Mouse (Mus musculus) forebrain, embryonic 16.5 days (tissue): ENCODE data around the gene Sumo1. TPM values are rescaled to one million over a fixed set of nuclear protein-coding genes. Genes with fewer than 3 reads are reported as not detected.

Source experiments
- ATAC-seq: fragments of 200-750 bp; cut with Nextera tagmentation; 2 replicates; pipeline ENCODE4 v1.8.0; 2017; ENCODE audit warnings: mild to moderate bottlenecking, moderate library complexity
- H3K27ac ChIP-seq: fragments of 300-500 bp; sonication (generic); 2 replicates; pipeline ENCODE4 v1.5.1; 2014; ENCODE audit warnings: low read length, control low read depth
- H3K27me3 ChIP-seq: fragments of 300-500 bp; sonication (generic); replicated peaks from 2 replicates; pipeline ENCODE4 v1.6.1; 2014; ENCODE audit warnings: low read length; ENCODE audit not compliant: control insufficient read depth, insufficient read depth
- H3K36me3 ChIP-seq: fragments of 300-500 bp; sonication (generic); 2 replicates; pipeline ENCODE4 v1.6.1; 2014; ENCODE audit not compliant: control insufficient read depth, insufficient read depth
- H3K4me1 ChIP-seq: fragments of 300-500 bp; sonication (generic); replicated peaks from 2 replicates; pipeline ENCODE4 v1.6.1; 2014; ENCODE audit warnings: low read length; ENCODE audit not compliant: control insufficient read depth, insufficient read depth
- H3K4me2 ChIP-seq: fragments of 300-500 bp; sonication (generic); 2 replicates; pipeline ENCODE4 v1.6.1; 2014; ENCODE audit warnings: mild to moderate bottlenecking, low read length, control low read depth
- H3K4me3 ChIP-seq: fragments of 300-500 bp; sonication (generic); replicated peaks from 2 replicates; pipeline ENCODE4 v1.5.1; 2014; ENCODE audit warnings: mild to moderate bottlenecking, low read length, control low read depth
- H3K9ac ChIP-seq: fragments of 300-500 bp; sonication (generic); replicated peaks from 2 replicates; pipeline ENCODE4 v1.6.1; 2014; ENCODE audit warnings: low read depth, low read length, control low read depth
- H3K9me3 ChIP-seq: fragments of 300-500 bp; sonication (generic); 2 replicates; pipeline ENCODE4 v1.6.1; 2016; ENCODE audit warnings: low read length; ENCODE audit not compliant: control insufficient read depth
- WGBS: fragments of 180-500 bp; shearing (Covaris S2); extraction: QIAGEN DNeasy Blood & Tissue Kit; methylation state at CpG from one replicate; pipeline ENCODE4 v1.1.7; 2014; 5-methylcytosine and 5-hydroxymethylcytosine counted together
- polyA plus RNA-seq: library from polyadenylated mRNA; unstranded; fragments of >200 nt; fragmentation: Nextera tagmentation; extraction: Ambion mirVana; gene quantifications from 2 replicates; pipeline ENCODE4 v1.2.1, GENCODE M21; 2015

Gene Sumo1
- polyA plus RNA-seq, 1 experiment from 2014 or later, result 406 TPM

GRCm38 (mm10) chr1:59623325-59624017 is 47.2 kb downstream of the Sumo1 start:
- Histone ChIP-seq H3K4me1 (no peaks in the 10 kb centered on the region), H3K9me3 (no peaks in the 10 kb centered on the region), H3K4me2 (no peak overlapping the region), H3K9ac (no peak overlapping the region), H3K27ac (no peak overlapping the region), H3K27me3 (no peaks in the 10 kb centered on the region), H3K36me3 (no peaks in the 10 kb centered on the region), H3K4me3 (no peak overlapping the region)
- 26% methylated on average over 5 of the region's 5 CpGs for WGBS
- ATAC-seq, result peak; percentile 98

- Histone ChIP-seq H3K27me3 (no peaks in the 10 kb centered on the region), H3K4me3 (no peak overlapping the region), H3K36me3 (no peaks in the 10 kb centered on the region), H3K4me2 (no peak overlapping the region), H3K4me1 (no peaks in the 10 kb centered on the region), H3K9ac (no peak overlapping the region), H3K27ac (no peak overlapping the region), H3K9me3 (no peaks in the 10 kb centered on the region)
- ATAC-seq, result no peak
- WGBS, result 90% methylated on average over 10 of the region's 10 CpGs
These were observed 51.4 kb downstream of the Sumo1 start for GRCm38 (mm10) chr1:59619201-59619600.

- 82% methylated on average over 2 of the region's 2 CpGs for WGBS
- no peaks in the 10 kb centered on the region for H3K27me3 ChIP-seq
- H3K9ac ChIP-seq, result no peak overlapping the region
- H3K9me3 ChIP-seq, result no peaks in the 10 kb centered on the region
- H3K4me1 ChIP-seq, result no peaks in the 10 kb centered on the region
- ATAC-seq, result no peak
- no peak overlapping the region for H3K4me3 ChIP-seq
- H3K36me3 ChIP-seq, result no peaks in the 10 kb centered on the region
- no peak overlapping the region for H3K27ac ChIP-seq
- H3K4me2 ChIP-seq, result no peak overlapping the region
These were observed 55.6 kb downstream of the Sumo1 start for GRCm38 (mm10) chr1:59615021-59615420.

DNA sequence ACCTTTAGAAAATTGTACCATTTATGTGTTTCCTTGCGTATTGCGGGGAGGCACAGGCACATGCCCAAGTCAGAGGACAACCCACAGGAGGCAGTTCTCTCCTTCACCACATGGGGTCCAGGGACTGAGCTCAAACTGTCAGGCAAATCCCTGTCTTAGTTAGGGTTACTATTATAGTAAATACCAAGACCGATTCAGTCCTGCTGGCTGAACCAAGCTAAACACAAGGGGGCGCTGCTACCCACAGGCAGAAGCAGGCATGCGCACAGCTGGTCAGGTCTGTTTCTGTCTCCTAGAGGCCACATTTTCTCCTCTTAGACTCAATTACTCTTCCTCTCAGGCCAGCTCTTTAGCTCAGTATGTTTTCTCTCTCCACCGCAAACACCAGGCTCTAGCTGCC is 56.8 kb downstream of the Sumo1 start:
- H3K27me3 ChIP-seq, result no peaks in the 10 kb centered on the region
- ATAC-seq, result no peak
- no peak overlapping the region for H3K4me2 ChIP-seq
- H3K36me3 ChIP-seq, result no peaks in the 10 kb centered on the region
- WGBS, result 47% methylated on average over 6 of the region's 6 CpGs
- no peaks in the 10 kb centered on the region for H3K4me1 ChIP-seq
- no peaks in the 10 kb centered on the region for H3K9me3 ChIP-seq
- no peak overlapping the region for H3K27ac ChIP-seq
- H3K4me3 ChIP-seq, result no peak overlapping the region
- H3K9ac ChIP-seq, result no peak overlapping the region

DNA sequence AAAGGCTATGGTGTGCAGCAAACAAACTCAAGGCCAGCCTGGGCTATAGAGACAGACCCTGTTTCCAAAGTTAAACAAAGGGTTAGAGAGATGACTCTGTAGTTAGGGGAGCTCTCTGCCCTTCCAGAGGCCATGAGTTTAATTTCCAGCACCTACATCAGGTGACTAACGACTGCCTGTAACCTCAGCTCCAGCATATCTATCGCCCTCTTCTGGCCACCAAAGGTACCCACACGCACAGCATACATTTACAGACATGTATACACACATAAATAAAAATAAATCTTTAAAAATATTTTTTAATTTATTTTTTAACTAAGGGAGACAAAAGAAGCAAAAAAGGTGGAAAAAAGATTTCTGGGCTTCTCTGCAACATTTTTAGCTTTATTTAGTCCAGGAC is 59.7 kb downstream of the Sumo1 start:
- WGBS, result 91% methylated on average over 3 of the region's 3 CpGs

DNA sequence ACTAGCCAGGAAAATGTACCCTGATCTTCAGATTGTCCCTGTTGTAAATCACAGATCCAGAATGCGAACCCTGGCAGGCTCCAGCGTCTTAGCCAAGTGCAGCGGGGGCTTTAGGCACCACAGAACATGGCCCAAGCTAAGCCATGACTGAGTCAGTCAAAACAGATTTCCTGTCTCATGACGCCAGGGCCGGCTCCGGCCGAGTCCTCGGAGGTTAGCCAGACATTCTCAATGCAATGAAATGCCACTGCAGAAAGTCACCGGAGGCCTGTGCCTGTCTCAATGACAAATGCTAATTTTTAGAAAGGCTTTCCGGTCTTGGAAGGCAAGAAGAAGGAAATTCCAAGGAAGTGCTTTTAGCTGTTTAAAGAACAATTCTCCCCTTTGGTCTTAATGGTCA is 60.7 kb downstream of the Sumo1 start:
- H3K4me2 ChIP-seq, result no peak overlapping the region
- ATAC-seq, result no peak
- H3K27ac ChIP-seq, result no peak overlapping the region
- H3K9me3 ChIP-seq, result no peaks in the 10 kb centered on the region
- H3K9ac ChIP-seq, result no peak overlapping the region
- 91% methylated on average over 10 of the region's 10 CpGs for WGBS
- no peaks in the 10 kb centered on the region for H3K36me3 ChIP-seq
- no peak overlapping the region for H3K4me3 ChIP-seq
- H3K27me3 ChIP-seq, result no peaks in the 10 kb centered on the region
- no peaks in the 10 kb centered on the region for H3K4me1 ChIP-seq

More for the DNA sequence above, 59.7 kb downstream of the Sumo1 start:
- Histone ChIP-seq H3K27me3 (no peaks in the 10 kb centered on the region), H3K9me3 (no peaks in the 10 kb centered on the region), H3K4me3 (no peak overlapping the region), H3K9ac (no peak overlapping the region), H3K4me2 (no peak overlapping the region), H3K36me3 (no peaks in the 10 kb centered on the region), H3K4me1 (no peaks in the 10 kb centered on the region), H3K27ac (no peak overlapping the region)
- ATAC-seq, result no peak

GRCm38 (mm10) chr1:59609458-59609857 is 61.2 kb downstream of the Sumo1 start:
- Histone ChIP-seq H3K4me1 (no peaks in the 10 kb centered on the region), H3K4me2 (no peak overlapping the region), H3K27ac (no peak overlapping the region), H3K9ac (no peak overlapping the region), H3K27me3 (no peaks in the 10 kb centered on the region), H3K9me3 (no peaks in the 10 kb centered on the region), H3K36me3 (no peaks in the 10 kb centered on the region), H3K4me3 (no peak overlapping the region)
- WGBS, result 86% methylated on average over 4 of the region's 4 CpGs
- no peak for ATAC-seq

- Histone ChIP-seq H3K9ac (no peak overlapping the region), H3K4me1 (peaks cover 3% of the 10 kb centered on the region), H3K27ac (no peak overlapping the region), H3K4me3 (no peak overlapping the region), H3K27me3 (no peaks in the 10 kb centered on the region), H3K9me3 (no peaks in the 10 kb centered on the region), H3K36me3 (no peaks in the 10 kb centered on the region), H3K4me2 (no peak overlapping the region)
- no peak for ATAC-seq
- 63% methylated on average over 5 of the region's 5 CpGs for WGBS
These were observed 61.7 kb downstream of the Sumo1 start for GRCm38 (mm10) chr1:59608920-59609319.

GRCm38 (mm10) chr1:59608125-59608762 is 62.4 kb downstream of the Sumo1 start:
- H3K4me2 ChIP-seq, result no peak overlapping the region
- H3K27ac ChIP-seq, result no peak overlapping the region
- WGBS, result 91% methylated on average over 7 of the region's 7 CpGs
- no peaks in the 10 kb centered on the region for H3K27me3 ChIP-seq
- no peaks in the 10 kb centered on the region for H3K36me3 ChIP-seq
- H3K9me3 ChIP-seq, result no peaks in the 10 kb centered on the region
- H3K4me1 ChIP-seq, result peaks cover 8% of the 10 kb centered on the region
- H3K9ac ChIP-seq, result no peak overlapping the region
- ATAC-seq, result no peak
- H3K4me3 ChIP-seq, result no peak overlapping the region
